Mouse (Mus musculus): Measurements from ENCODE around the gene Sorl1. TPM values are rescaled to one million over a fixed set of nuclear protein-coding genes. Genes with fewer than 3 reads are reported as not detected.

Gene Sorl1
- polyA plus RNA-seq (2014; fragmentation: Illumina TruSeq; extraction: RNeasy Lipid Tissue Mini Kit (QIAGEN cat#74804); ENCODE audit: low read depth, low replicate concordance) = 54.6 TPM

GRCm38 (mm10) chr9:42123713-42124576 lies at the start of gene Sorl1:
TSS of gene Sorl1 (minus strand) at chr9:42124297.

Other genes with a start within 250 kb of the Sorl1 start
- gene Sc5d, start 140.0 kb upstream of the Sorl1 start, polyA plus RNA-seq (2014; fragmentation: Illumina TruSeq; extraction: RNeasy Lipid Tissue Mini Kit (QIAGEN cat#74804); ENCODE audit: low read depth, low replicate concordance) = 161 TPM

All from sigmoid colon, adult 10 weeks (tissue).